Mouse (Mus musculus): ENCODE data around the gene Cyp39a1. TPM values are rescaled to one million over a fixed set of nuclear protein-coding genes. Genes with fewer than 3 reads are reported as not detected.

Gene Cyp39a1
- total and polyA plus RNA-seq, 2 experiments from 2014 or later, result 1.2 to 13.3 TPM

GRCm38 (mm10) chr17:43704216-43704930 is 37.1 kb downstream of the Cyp39a1 start:
- TF ChIP-seq CTCF (IDR thresholded peaks at IDR 0.05; ENCODE audit: low read depth), result no peak
- no peak overlapping the region for H3K4me2 ChIP-seq (ENCODE audit: low read depth, low read length)
- DNase-seq (ENCODE audit: low spot score) (no peak), ATAC-seq (no peak)
- H3K9ac ChIP-seq (replicated peaks; ENCODE audit: low read length), result no peak overlapping the region
- no peaks in the 10 kb centered on the region for H3K9me3 ChIP-seq (ENCODE audit: low read length)
- no peak overlapping the region for H3K4me3 ChIP-seq (ENCODE audit: low read length)
- WGBS, result 76% methylated on average over 12 of the region's 12 CpGs
- no peak overlapping the region for H3K27ac ChIP-seq
- no peaks in the 10 kb centered on the region for H3K36me3 ChIP-seq (ENCODE audit: insufficient read depth, low read length)
- H3K27me3 ChIP-seq (ENCODE audit: insufficient read depth, low read length), result no peaks in the 10 kb centered on the region
- H3K4me1 ChIP-seq (ENCODE audit: insufficient read depth, low read length), result no peaks in the 10 kb centered on the region

GRCm38 (mm10) chr17:43706749-43707148 is 39.5 kb downstream of the Cyp39a1 start:
- H3K4me3 ChIP-seq (ENCODE audit: low read length), result no peak overlapping the region
- 95% methylated on average over 3 of the region's 3 CpGs for WGBS

GRCm38 (mm10) chr17:43707254-43707653 is 40.0 kb downstream of the Cyp39a1 start:
- Histone ChIP-seq H3K36me3 (ENCODE audit: insufficient read depth, low read length) (no peaks in the 10 kb centered on the region), H3K4me2 (ENCODE audit: low read depth, low read length) (no peak overlapping the region), H3K27ac (no peak overlapping the region), H3K9ac (replicated peaks; ENCODE audit: low read length) (no peak overlapping the region), H3K9me3 (ENCODE audit: low read length) (no peaks in the 10 kb centered on the region), H3K4me1 (ENCODE audit: insufficient read depth, low read length) (no peaks in the 10 kb centered on the region), H3K27me3 (ENCODE audit: insufficient read depth, low read length) (no peaks in the 10 kb centered on the region), H3K4me3 (ENCODE audit: low read length) (no peak overlapping the region)
- DNase-seq (ENCODE audit: low spot score) (no peak), ATAC-seq (no peak)
- 78% methylated on average over 3 of the region's 3 CpGs for WGBS
- TF ChIP-seq CTCF (IDR thresholded peaks at IDR 0.05; ENCODE audit: low read depth), result no peak; the same call in 1 of the 2 replicates

More at GRCm38 (mm10) chr17:43706749-43707148, 39.5 kb downstream of the Cyp39a1 start:
- no peaks in the 10 kb centered on the region for H3K27me3 ChIP-seq (ENCODE audit: insufficient read depth, low read length)
- DNase-seq (ENCODE audit: low spot score) (no peak), ATAC-seq (no peak)
- no peaks in the 10 kb centered on the region for H3K9me3 ChIP-seq (ENCODE audit: low read length)
- no peak overlapping the region for H3K27ac ChIP-seq
- 0 out of 2 replicates have a peak, but pooled peaks have one; percentile 2 for TF ChIP-seq CTCF (IDR thresholded peaks at IDR 0.05; ENCODE audit: low read depth)
- H3K9ac ChIP-seq (replicated peaks; ENCODE audit: low read length), result no peak overlapping the region
- no peaks in the 10 kb centered on the region for H3K36me3 ChIP-seq (ENCODE audit: insufficient read depth, low read length)
- H3K4me2 ChIP-seq (ENCODE audit: low read depth, low read length), result no peak overlapping the region
- no peaks in the 10 kb centered on the region for H3K4me1 ChIP-seq (ENCODE audit: insufficient read depth, low read length)

GRCm38 (mm10) chr17:43711557-43712352 is 44.5 kb downstream of the Cyp39a1 start:
- DNase-seq (ENCODE audit: low spot score), result no peak

GRCm38 (mm10) chr17:43714191-43714590 is 47.0 kb downstream of the Cyp39a1 start:
- Histone ChIP-seq H3K4me3 (ENCODE audit: low read length) (no peak overlapping the region), H3K27ac (no peak overlapping the region), H3K4me2 (ENCODE audit: low read depth, low read length) (no peak overlapping the region), H3K27me3 (ENCODE audit: insufficient read depth, low read length) (no peaks in the 10 kb centered on the region), H3K36me3 (ENCODE audit: insufficient read depth, low read length) (no peaks in the 10 kb centered on the region), H3K9me3 (ENCODE audit: low read length) (no peaks in the 10 kb centered on the region), H3K4me1 (ENCODE audit: insufficient read depth, low read length) (no peaks in the 10 kb centered on the region), H3K9ac (replicated peaks; ENCODE audit: low read length) (no peak overlapping the region)
- 50% methylated on average over 3 of the region's 3 CpGs for WGBS
- DNase-seq (ENCODE audit: low spot score) (peak; percentile 6), ATAC-seq (no peak)
- no peak for TF ChIP-seq CTCF (IDR thresholded peaks at IDR 0.05; ENCODE audit: low read depth)

More at GRCm38 (mm10) chr17:43711557-43712352, 44.5 kb downstream of the Cyp39a1 start:
- Histone ChIP-seq H3K27ac (no peak overlapping the region), H3K9me3 (ENCODE audit: low read length) (no peaks in the 10 kb centered on the region), H3K4me2 (ENCODE audit: low read depth, low read length) (no peak overlapping the region), H3K27me3 (ENCODE audit: insufficient read depth, low read length) (no peaks in the 10 kb centered on the region), H3K36me3 (ENCODE audit: insufficient read depth, low read length) (no peaks in the 10 kb centered on the region), H3K4me1 (ENCODE audit: insufficient read depth, low read length) (no peaks in the 10 kb centered on the region), H3K4me3 (ENCODE audit: low read length) (no peak overlapping the region), H3K9ac (replicated peaks; ENCODE audit: low read length) (no peak overlapping the region)
- WGBS, result 89% methylated on average over 7 of the region's 7 CpGs
- TF ChIP-seq CTCF (IDR thresholded peaks at IDR 0.05; ENCODE audit: low read depth), result no peak
- ATAC-seq, result no peak

- no peak for DNase-seq (ENCODE audit: low spot score)
These were observed 49.4 kb downstream of the Cyp39a1 start for GRCm38 (mm10) chr17:43716601-43717000.

More at GRCm38 (mm10) chr17:43716601-43717000, 49.4 kb downstream of the Cyp39a1 start:
- no peaks in the 10 kb centered on the region for H3K36me3 ChIP-seq (ENCODE audit: insufficient read depth, low read length)
- no peaks in the 10 kb centered on the region for H3K4me1 ChIP-seq (ENCODE audit: insufficient read depth, low read length)
- H3K4me2 ChIP-seq (ENCODE audit: low read depth, low read length), result no peak overlapping the region
- H3K9ac ChIP-seq (replicated peaks; ENCODE audit: low read length), result no peak overlapping the region
- WGBS, result 71% methylated on average over 7 of the region's 7 CpGs
- no peaks in the 10 kb centered on the region for H3K27me3 ChIP-seq (ENCODE audit: insufficient read depth, low read length)
- H3K9me3 ChIP-seq (ENCODE audit: low read length), result no peaks in the 10 kb centered on the region
- no peak for TF ChIP-seq CTCF (IDR thresholded peaks at IDR 0.05; ENCODE audit: low read depth)
- ATAC-seq, result no peak
- no peak overlapping the region for H3K27ac ChIP-seq
- no peak overlapping the region for H3K4me3 ChIP-seq (ENCODE audit: low read length)
